Mouse (Mus musculus): ENCODE data around the gene Zfyve9. TPM values are rescaled to one million over a fixed set of nuclear protein-coding genes. Genes with fewer than 3 reads are reported as not detected.
A peak's percentile ranks its signal among the peaks of the same experiment; 100 is the strongest.

The Zfyve9 gene
- polyA plus RNA-seq, 1 experiment = 1.8 TPM

GRCm38 (mm10) chr4:108618586-108618985 lies 162.0 kb downstream of the Zfyve9 start:
- H3K27ac ChIP-seq (ENCODE audit: control insufficient read depth, insufficient read depth, low read depth, low read length) = 0 out of 2 replicates have a peak overlapping the region, but pooled peaks have one; percentile 16
- TF ChIP-seq POLR2A (IDR thresholded peaks at IDR 0.05; ENCODE audit: control insufficient read depth, low read depth, low read length) (no peak), CTCF (IDR thresholded peaks at IDR 0.05; ENCODE audit: control insufficient read depth, insufficient read depth, insufficient replicate concordance, low read depth, low read length) (no peak)
- H3K4me3 ChIP-seq (ENCODE audit: control insufficient read depth, low read depth, low read length) = peak overlapping the region; percentile 100
- H3K27me3 ChIP-seq (ENCODE audit: control insufficient read depth, insufficient read depth, low read length) = no peaks in the 10 kb centered on the region
- peaks cover 11% of the 10 kb centered on the region for H3K4me1 ChIP-seq (ENCODE audit: control insufficient read depth, insufficient read depth, low read length)
- H3K36me3 ChIP-seq (ENCODE audit: control insufficient read depth, insufficient read depth, low read length) = no peaks in the 10 kb centered on the region

DNA sequence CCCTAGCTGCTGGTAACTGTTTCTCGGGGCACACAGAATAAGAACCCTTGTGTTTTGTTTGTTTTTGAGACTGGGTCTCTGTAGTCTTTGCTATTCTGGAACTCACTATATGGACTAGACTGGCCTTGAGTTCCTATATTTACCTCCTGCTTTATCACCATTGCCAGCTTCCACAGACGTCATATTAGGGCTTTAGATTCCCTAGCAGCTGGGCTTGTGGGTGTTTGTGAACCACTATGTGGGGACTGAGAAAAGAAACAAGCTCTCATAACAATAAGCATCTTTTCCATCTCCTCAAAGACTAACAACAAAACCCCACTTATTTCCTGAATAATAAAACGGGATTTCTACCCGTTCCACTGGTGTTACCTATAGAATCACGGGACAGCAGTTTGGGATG lies 169.7 kb downstream of the Zfyve9 start:
- no peaks in the 10 kb centered on the region for H3K4me1 ChIP-seq (ENCODE audit: control insufficient read depth, insufficient read depth, low read length)
- H3K27me3 ChIP-seq (ENCODE audit: control insufficient read depth, insufficient read depth, low read length) = no peaks in the 10 kb centered on the region
- no peaks in the 10 kb centered on the region for H3K36me3 ChIP-seq (ENCODE audit: control insufficient read depth, insufficient read depth, low read length)
- no peak overlapping the region for H3K4me3 ChIP-seq (ENCODE audit: control insufficient read depth, low read depth, low read length)
- TF ChIP-seq POLR2A (IDR thresholded peaks at IDR 0.05; ENCODE audit: control insufficient read depth, low read depth, low read length) = no peak
- no peak for TF ChIP-seq CTCF (IDR thresholded peaks at IDR 0.05; ENCODE audit: control insufficient read depth, insufficient read depth, insufficient replicate concordance, low read depth, low read length)
- no peak overlapping the region for H3K27ac ChIP-seq (ENCODE audit: control insufficient read depth, insufficient read depth, low read depth, low read length)

GRCm38 (mm10) chr4:108608651-108609050 lies 171.9 kb downstream of the Zfyve9 start:
- Histone ChIP-seq H3K36me3 (ENCODE audit: control insufficient read depth, insufficient read depth, low read length) (no peaks in the 10 kb centered on the region), H3K27me3 (ENCODE audit: control insufficient read depth, insufficient read depth, low read length) (no peaks in the 10 kb centered on the region), H3K27ac (ENCODE audit: control insufficient read depth, insufficient read depth, low read depth, low read length) (no peak overlapping the region), H3K4me3 (ENCODE audit: control insufficient read depth, low read depth, low read length) (no peak overlapping the region), H3K4me1 (ENCODE audit: control insufficient read depth, insufficient read depth, low read length) (no peaks in the 10 kb centered on the region)
- TF ChIP-seq POLR2A (IDR thresholded peaks at IDR 0.05; ENCODE audit: control insufficient read depth, low read depth, low read length) (no peak), CTCF (IDR thresholded peaks at IDR 0.05; ENCODE audit: control insufficient read depth, insufficient read depth, insufficient replicate concordance, low read depth, low read length) (no peak)

- H3K27me3 ChIP-seq (ENCODE audit: control insufficient read depth, insufficient read depth, low read length) = no peaks in the 10 kb centered on the region
- H3K4me3 ChIP-seq (ENCODE audit: control insufficient read depth, low read depth, low read length) = no peak overlapping the region
- H3K27ac ChIP-seq (ENCODE audit: control insufficient read depth, insufficient read depth, low read depth, low read length) = no peak overlapping the region
- H3K36me3 ChIP-seq (ENCODE audit: control insufficient read depth, insufficient read depth, low read length) = no peaks in the 10 kb centered on the region
- no peaks in the 10 kb centered on the region for H3K4me1 ChIP-seq (ENCODE audit: control insufficient read depth, insufficient read depth, low read length)
- TF ChIP-seq CTCF (IDR thresholded peaks at IDR 0.05; ENCODE audit: control insufficient read depth, insufficient read depth, insufficient replicate concordance, low read depth, low read length) = no peak
- TF ChIP-seq POLR2A (IDR thresholded peaks at IDR 0.05; ENCODE audit: control insufficient read depth, low read depth, low read length) = no peak
These were observed 178.7 kb downstream of the Zfyve9 start for GRCm38 (mm10) chr4:108601870-108602269.

- H3K27me3 ChIP-seq (ENCODE audit: control insufficient read depth, insufficient read depth, low read length) = no peaks in the 10 kb centered on the region
- H3K4me1 ChIP-seq (ENCODE audit: control insufficient read depth, insufficient read depth, low read length) = no peaks in the 10 kb centered on the region
- TF ChIP-seq CTCF (IDR thresholded peaks at IDR 0.05; ENCODE audit: control insufficient read depth, insufficient read depth, insufficient replicate concordance, low read depth, low read length) (no peak), POLR2A (IDR thresholded peaks at IDR 0.05; ENCODE audit: control insufficient read depth, low read depth, low read length) (no peak)
- H3K4me3 ChIP-seq (ENCODE audit: control insufficient read depth, low read depth, low read length) = no peak overlapping the region
- H3K27ac ChIP-seq (ENCODE audit: control insufficient read depth, insufficient read depth, low read depth, low read length) = no peak overlapping the region
- no peaks in the 10 kb centered on the region for H3K36me3 ChIP-seq (ENCODE audit: control insufficient read depth, insufficient read depth, low read length)
These were observed 182.3 kb downstream of the Zfyve9 start for GRCm38 (mm10) chr4:108598306-108598705.

GRCm38 (mm10) chr4:108595785-108596184 lies 184.8 kb downstream of the Zfyve9 start:
- Histone ChIP-seq H3K27ac (ENCODE audit: control insufficient read depth, insufficient read depth, low read depth, low read length) (no peak overlapping the region), H3K36me3 (ENCODE audit: control insufficient read depth, insufficient read depth, low read length) (no peaks in the 10 kb centered on the region), H3K4me1 (ENCODE audit: control insufficient read depth, insufficient read depth, low read length) (no peaks in the 10 kb centered on the region), H3K4me3 (ENCODE audit: control insufficient read depth, low read depth, low read length) (no peak overlapping the region), H3K27me3 (ENCODE audit: control insufficient read depth, insufficient read depth, low read length) (no peaks in the 10 kb centered on the region)
- TF ChIP-seq POLR2A (IDR thresholded peaks at IDR 0.05; ENCODE audit: control insufficient read depth, low read depth, low read length) (no peak), CTCF (IDR thresholded peaks at IDR 0.05; ENCODE audit: control insufficient read depth, insufficient read depth, insufficient replicate concordance, low read depth, low read length) (no peak)

DNA sequence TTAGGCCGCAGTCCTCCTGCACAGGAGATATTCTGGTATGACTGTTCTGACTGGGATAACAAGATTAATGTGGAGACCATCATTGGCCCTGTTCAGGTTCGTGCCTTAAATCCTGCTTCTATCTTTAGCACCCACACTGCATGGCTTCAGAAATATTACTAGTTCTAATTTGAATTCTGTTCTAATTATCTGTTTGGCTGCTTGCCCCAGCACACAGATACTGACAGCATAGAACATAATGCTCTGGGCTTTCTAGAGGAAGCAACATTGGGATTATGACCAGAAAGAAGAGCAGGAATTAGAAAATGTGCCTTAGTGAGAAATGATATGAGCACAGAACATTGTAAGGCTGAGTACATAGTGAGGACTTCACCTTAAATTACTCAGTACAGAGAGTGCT lies 187.2 kb downstream of the Zfyve9 start:
- Histone ChIP-seq H3K36me3 (ENCODE audit: control insufficient read depth, insufficient read depth, low read length) (no peaks in the 10 kb centered on the region), H3K27me3 (ENCODE audit: control insufficient read depth, insufficient read depth, low read length) (no peaks in the 10 kb centered on the region), H3K27ac (ENCODE audit: control insufficient read depth, insufficient read depth, low read depth, low read length) (no peak overlapping the region), H3K4me3 (ENCODE audit: control insufficient read depth, low read depth, low read length) (no peak overlapping the region), H3K4me1 (ENCODE audit: control insufficient read depth, insufficient read depth, low read length) (no peaks in the 10 kb centered on the region)
- TF ChIP-seq CTCF (IDR thresholded peaks at IDR 0.05; ENCODE audit: control insufficient read depth, insufficient read depth, insufficient replicate concordance, low read depth, low read length) (no peak), POLR2A (IDR thresholded peaks at IDR 0.05; ENCODE audit: control insufficient read depth, low read depth, low read length) (no peak)

Other genes with a start within 250 kb of the Zfyve9 start
- gene Prpf38a, start 201.5 kb downstream of the Zfyve9 start, polyA plus RNA-seq (2012; rRNA removed) = 11.7 and 14.1 TPM in 2 replicates
- 3.4 and 4.1 TPM in 2 replicates for gene Orc1, start 201.4 kb downstream of the Zfyve9 start, polyA plus RNA-seq (2012; rRNA removed)
- 33.9 and 37.8 TPM in 2 replicates for gene Cc2d1b, start 160.9 kb downstream of the Zfyve9 start, polyA plus RNA-seq (2012; rRNA removed)
- gene 3110021N24Rik, start 61.1 kb downstream of the Zfyve9 start, polyA plus RNA-seq (2012; rRNA removed) = 0.07 TPM in 1 of 2 replicates, not detected in the other
- 43.0 and 51.6 TPM in 2 replicates for gene Btf3l4, start 52.8 kb upstream of the Zfyve9 start, polyA plus RNA-seq (2012; rRNA removed)
- gene Txndc12, start 53.8 kb upstream of the Zfyve9 start, polyA plus RNA-seq (2012; rRNA removed) = 21.6 and 24.0 TPM in 2 replicates
- gene Kti12, start 67.0 kb upstream of the Zfyve9 start, polyA plus RNA-seq (2012; rRNA removed) = 17.7 and 19.7 TPM in 2 replicates
- gene A730015C16Rik, start 67.8 kb upstream of the Zfyve9 start, polyA plus RNA-seq (2012; rRNA removed) = 0.30 and 0.32 TPM in 2 replicates
- 7.5 and 8.0 TPM in 2 replicates for gene Rab3b, start 98.3 kb upstream of the Zfyve9 start, polyA plus RNA-seq (2012; rRNA removed)
- gene Nrd1, start 219.9 kb upstream of the Zfyve9 start, polyA plus RNA-seq (2012; rRNA removed) = 322 and 441 TPM in 2 replicates